Mouse (Mus musculus) megakaryocyte, adult 5-6 weeks (primary cell): ENCODE data around the gene Oxsm. TPM values are rescaled to one million over a fixed set of nuclear protein-coding genes. Genes with fewer than 3 reads are reported as not detected.

Experiments used
- ATAC-seq: 2 replicates; pipeline ENCODE4 v1.8.0; 2016; ENCODE audit warnings: mild to moderate bottlenecking, inconsistent platforms; ENCODE audit not compliant: poor library complexity, severe bottlenecking
- total RNA-seq, 2 experiments: library from RNA; stranded (forward) in 1 of 2; stranded (reverse) in 1 of 2; fragments of 153-499, 151-499 nt in 1 of 2; fragments of 221-1000, 200-1000 nt in 1 of 2; gene quantifications; 2 replicates each; pipeline versions ENCODE4 v1.2.3 to v1.2.4; 2015 to 2017

The Oxsm gene
- total RNA-seq, 2 experiments from 2014 or later, result 9.2 to 11.7 TPM

- peak; percentile 81 for ATAC-seq
Measured at GRCm38 (mm10) chr14:16242947-16243602, 6.5 kb downstream of the Oxsm start.

GRCm38 (mm10) chr14:16242193-16242815 lies 7.3 kb downstream of the Oxsm start:
- ATAC-seq, result no peak

- ATAC-seq, result no peak
Measured at GRCm38 (mm10) chr14:16236466-16236865, 13.1 kb downstream of the Oxsm start.

- ATAC-seq, result no peak
Measured at GRCm38 (mm10) chr14:16233515-16233914, 16.1 kb downstream of the Oxsm start.

- no peak for ATAC-seq
Measured at GRCm38 (mm10) chr14:16230581-16230980, 19.0 kb downstream of the Oxsm start.

- ATAC-seq, result no peak
Measured at GRCm38 (mm10) chr14:16229395-16229794, 20.2 kb downstream of the Oxsm start.

GRCm38 (mm10) chr14:16219015-16219414 lies 30.6 kb downstream of the Oxsm start:
- peak; percentile 82 for ATAC-seq

GRCm38 (mm10) chr14:16207722-16208121 lies 41.9 kb downstream of the Oxsm start:
- no peak for ATAC-seq

- ATAC-seq, result no peak
Measured at GRCm38 (mm10) chr14:16201673-16202072, 47.9 kb downstream of the Oxsm start.

- no peak for ATAC-seq
Measured at GRCm38 (mm10) chr14:16200969-16201638, 48.5 kb downstream of the Oxsm start.

GRCm38 (mm10) chr14:16200220-16200912 lies 49.2 kb downstream of the Oxsm start:
- no peak for ATAC-seq

GRCm38 (mm10) chr14:16196518-16196917 lies 53.1 kb downstream of the Oxsm start:
- ATAC-seq, result no peak

GRCm38 (mm10) chr14:16195486-16195885 lies 54.1 kb downstream of the Oxsm start:
- ATAC-seq, result no peak

- ATAC-seq, result no peak
Measured at GRCm38 (mm10) chr14:16194125-16194524, 55.5 kb downstream of the Oxsm start.

- no peak for ATAC-seq
Measured at GRCm38 (mm10) chr14:16189142-16189541, 60.5 kb downstream of the Oxsm start.

Other genes starting within 250 kb of the Oxsm start
- 43.9 and 56.2 TPM in 2 replicates for gene Ngly1, start 528 bp downstream of the Oxsm start, total RNA-seq (2015)
- gene Ngly1, start 528 bp downstream of the Oxsm start, total RNA-seq (2017), result 39.9 and 44.9 TPM in 2 replicates
- 99.8 and 125 TPM in 2 replicates for gene Top2b, start 115.4 kb upstream of the Oxsm start, total RNA-seq (2015)
- 107 and 119 TPM in 2 replicates for gene Top2b, start 115.4 kb upstream of the Oxsm start, total RNA-seq (2017)